Mouse (Mus musculus): Measurements from ENCODE around the gene Cars.
"Not testable (repeated sequence)": the region's sequence is repeated elsewhere in the genome, so short reads cannot be mapped to it uniquely, and the experiment has no call there.

Cars gene

GRCm38 (mm10) chr7:143583956-143584355 lies 15.9 kb downstream of the Cars start:
- DNase-seq = peak; percentile 43 to 62

GRCm38 (mm10) chr7:143583025-143583424 lies 16.9 kb downstream of the Cars start:
- DNase-seq = no peak

- no peak for DNase-seq
Measured at GRCm38 (mm10) chr7:143575751-143576150, 24.1 kb downstream of the Cars start.

GRCm38 (mm10) chr7:143565648-143566039 lies 34.2 kb downstream of the Cars start:
- no peak for DNase-seq

GRCm38 (mm10) chr7:143565015-143565647 lies 34.8 kb downstream of the Cars start:
- no peak for DNase-seq

- no peak for DNase-seq
Measured at GRCm38 (mm10) chr7:143563787-143564186, 36.1 kb downstream of the Cars start.

- no peak for DNase-seq
Measured at GRCm38 (mm10) chr7:143557616-143558015, 42.3 kb downstream of the Cars start.

- DNase-seq = peak; percentile 10 to 30
Measured at GRCm38 (mm10) chr7:143556964-143557610, 42.8 kb downstream of the Cars start.

GRCm38 (mm10) chr7:143549588-143550220 lies 50.2 kb downstream of the Cars start:
- DNase-seq = no peak

GRCm38 (mm10) chr7:143548976-143549457 lies 50.9 kb downstream of the Cars start, which contains the start of gene Nap1l4:
Gene Nap1l4 (minus strand): TSS chr7:143549106.
- DNase-seq = peak; percentile 98 to 100

- no peak for DNase-seq
Measured at GRCm38 (mm10) chr7:143548231-143548961, 51.5 kb downstream of the Cars start.

GRCm38 (mm10) chr7:143546554-143546953 lies 53.3 kb downstream of the Cars start:
- no peak for DNase-seq

GRCm38 (mm10) chr7:143544368-143544767 lies 55.5 kb downstream of the Cars start:
- DNase-seq = peak in 1 of 2 experiments; percentile 34

- no peak for DNase-seq
Measured at GRCm38 (mm10) chr7:143538671-143539070, 61.2 kb downstream of the Cars start.

GRCm38 (mm10) chr7:143538229-143538628 lies 61.7 kb downstream of the Cars start:
- not testable (repeated sequence) for DNase-seq

GRCm38 (mm10) chr7:143536251-143536650 lies 63.6 kb downstream of the Cars start:
- no peak for DNase-seq

- no peak for DNase-seq
Measured at GRCm38 (mm10) chr7:143533284-143533683, 66.6 kb downstream of the Cars start.

- peak; percentile 15 to 25 for DNase-seq
Measured at GRCm38 (mm10) chr7:143532410-143532809, 67.5 kb downstream of the Cars start.

- DNase-seq = no peak
Measured at GRCm38 (mm10) chr7:143519333-143519732, 80.6 kb downstream of the Cars start.

- DNase-seq = no peak
Measured at GRCm38 (mm10) chr7:143514416-143514768, 85.5 kb downstream of the Cars start.

- no peak for DNase-seq
Measured at GRCm38 (mm10) chr7:143513763-143514415, 86.0 kb downstream of the Cars start.

- no peak for DNase-seq
Measured at GRCm38 (mm10) chr7:143511335-143511712, 88.6 kb downstream of the Cars start.
